Mouse (Mus musculus) lung, embryonic 16.5 days (tissue): ENCODE data around the gene Ccr3. TPM values are rescaled to one million over a fixed set of nuclear protein-coding genes. Genes with fewer than 3 reads are reported as not detected.
A peak's percentile ranks its signal among the peaks of the same experiment; 100 is the strongest.
"Not testable (repeated sequence)": the region's sequence is repeated elsewhere in the genome, so short reads cannot be mapped to it uniquely, and the experiment has no call there.

Experiments used
- ATAC-seq: fragments of 200-750 bp; cut with Nextera tagmentation; 2 replicates; pipeline ENCODE4 v1.8.0; 2017; ENCODE audit warnings: low read depth, mild to moderate bottlenecking, moderate library complexity
- H3K27ac ChIP-seq: fragments of 300-500 bp; sonication (generic); 2 replicates; pipeline ENCODE4 v1.5.1; 2014; ENCODE audit warnings: mild to moderate bottlenecking, control low read depth, low read length
- H3K27me3 ChIP-seq: fragments of 300-500 bp; sonication (generic); 2 replicates; pipeline ENCODE4 v1.6.1; 2014; ENCODE audit warnings: low read depth, low read length, mixed read lengths; ENCODE audit not compliant: control insufficient read depth, insufficient read depth
- H3K36me3 ChIP-seq: fragments of 300-500 bp; sonication (generic); 2 replicates; pipeline ENCODE4 v1.6.1; 2014; ENCODE audit warnings: low read length; ENCODE audit not compliant: control insufficient read depth, insufficient read depth
- H3K4me1 ChIP-seq: fragments of 300-500 bp; sonication (generic); replicated peaks from 2 replicates; pipeline ENCODE4 v1.6.1; 2014; ENCODE audit warnings: low read length, mixed read lengths; ENCODE audit not compliant: control insufficient read depth, insufficient read depth
- H3K4me2 ChIP-seq: fragments of 300-500 bp; sonication (generic); 2 replicates; pipeline ENCODE4 v1.6.1; 2014; ENCODE audit warnings: low read depth, low read length, control low read depth
- H3K4me3 ChIP-seq: fragments of 300-500 bp; sonication (generic); 2 replicates; pipeline ENCODE4 v1.5.1; 2014; ENCODE audit warnings: mild to moderate bottlenecking, low read length, control low read depth
- H3K9ac ChIP-seq: fragments of 300-500 bp; sonication (generic); 2 replicates; pipeline ENCODE4 v1.6.1; 2014; ENCODE audit warnings: low read length, control low read depth
- H3K9me3 ChIP-seq: fragments of 300-500 bp; sonication (generic); 2 replicates; pipeline ENCODE4 v1.6.1; 2016; ENCODE audit warnings: low read length; ENCODE audit not compliant: control insufficient read depth
- WGBS: fragments of 180-500 bp; shearing (Covaris S2); extraction: QIAGEN DNeasy Blood & Tissue Kit; methylation state at CpG from one replicate; pipeline ENCODE4 v1.1.7; 2014; 5-methylcytosine and 5-hydroxymethylcytosine counted together
- polyA plus RNA-seq: library from polyadenylated mRNA; unstranded; fragments of >200 nt; fragmentation: Nextera tagmentation; extraction: Ambion mirVana; gene quantifications from 2 replicates; pipeline ENCODE4 v1.2.1, GENCODE M21; 2015

Ccr3 gene
- polyA plus RNA-seq, 1 experiment from 2014 or later: 0.08 TPM

DNA sequence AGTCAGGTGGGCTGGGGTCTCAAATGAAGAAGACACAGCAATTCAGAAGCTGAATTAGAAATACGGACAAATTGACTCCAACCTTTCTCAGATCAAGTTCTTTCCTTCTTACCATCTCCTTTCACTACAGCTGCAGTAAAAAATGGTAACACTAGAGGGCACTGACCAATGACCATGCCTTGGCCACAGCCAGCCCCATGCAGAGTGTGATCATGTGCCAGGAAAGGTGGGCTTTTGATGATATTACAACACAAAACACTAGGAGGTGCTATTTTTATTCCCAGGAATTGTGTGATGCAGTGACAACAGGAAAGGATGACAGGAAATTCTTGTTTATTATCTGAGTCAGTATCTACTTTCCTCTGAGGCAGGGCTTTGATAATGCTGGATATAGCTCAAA, 11.6 kb downstream of the Ccr3 start:
- no peak for ATAC-seq
- peaks cover 8% of the 10 kb centered on the region for H3K4me1 ChIP-seq
- H3K36me3 ChIP-seq: no peaks in the 10 kb centered on the region
- no peak overlapping the region for H3K9ac ChIP-seq
- no peaks in the 10 kb centered on the region for H3K9me3 ChIP-seq
- H3K27me3 ChIP-seq: no peaks in the 10 kb centered on the region
- no peak overlapping the region for H3K4me2 ChIP-seq
- H3K27ac ChIP-seq: no peak overlapping the region
- no peak overlapping the region for H3K4me3 ChIP-seq
- WGBS: 54% methylated on average over 1 of the region's 1 CpGs

DNA sequence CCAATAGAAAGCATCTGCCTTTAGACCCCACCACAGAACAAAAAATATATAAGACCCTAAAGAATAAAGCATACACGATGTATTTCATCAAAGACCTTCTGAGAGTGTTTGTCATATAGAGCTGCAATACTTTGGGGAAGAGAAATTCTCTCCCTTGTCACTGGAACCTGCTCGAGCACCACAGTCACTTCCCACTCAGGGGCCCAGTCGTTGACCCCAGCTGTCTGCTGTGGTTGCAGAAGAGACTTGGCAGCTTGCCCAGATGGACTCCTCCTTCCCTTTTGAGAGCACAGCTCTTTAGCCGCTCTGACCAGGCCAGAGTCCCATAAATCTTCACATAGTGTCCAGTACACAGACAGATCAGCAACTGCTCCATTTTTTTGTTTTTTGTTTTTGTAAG, 15.9 kb downstream of the Ccr3 start:
- no peak overlapping the region for H3K9ac ChIP-seq
- no peaks in the 10 kb centered on the region for H3K36me3 ChIP-seq
- H3K27ac ChIP-seq: no peak overlapping the region
- no peak overlapping the region for H3K4me3 ChIP-seq
- no peaks in the 10 kb centered on the region for H3K9me3 ChIP-seq
- 8% methylated on average over 4 of the region's 4 CpGs for WGBS
- H3K4me1 ChIP-seq: peaks cover 8% of the 10 kb centered on the region
- H3K4me2 ChIP-seq: no peak overlapping the region
- peak; percentile 90 for ATAC-seq
- no peaks in the 10 kb centered on the region for H3K27me3 ChIP-seq

DNA sequence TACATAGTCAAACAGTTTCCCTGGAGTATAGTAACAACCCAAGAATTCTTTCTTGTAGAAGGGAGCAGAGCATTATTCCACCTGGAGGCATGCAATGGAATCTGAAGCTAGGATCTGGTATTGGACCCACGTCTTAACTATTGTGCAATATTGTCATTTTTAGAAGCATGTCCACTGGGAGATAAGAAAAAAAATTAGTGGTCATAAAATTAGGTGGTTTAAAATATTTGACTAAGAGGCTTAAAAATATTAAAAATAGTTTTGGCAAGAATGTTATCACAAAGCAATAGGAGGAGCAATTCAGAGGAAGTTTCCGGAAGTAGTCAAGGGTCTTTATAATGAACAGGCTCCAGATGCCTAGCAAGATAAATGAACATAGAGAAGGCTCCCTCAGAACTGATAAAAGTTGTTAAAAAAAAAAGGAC, 16.4 kb downstream of the Ccr3 start:
- no peaks in the 10 kb centered on the region for H3K9me3 ChIP-seq
- H3K27me3 ChIP-seq: no peaks in the 10 kb centered on the region
- ATAC-seq: 0 out of 2 replicates have a peak, but pooled peaks have one; percentile 20
- no peaks in the 10 kb centered on the region for H3K36me3 ChIP-seq
- no peak overlapping the region for H3K4me2 ChIP-seq
- H3K9ac ChIP-seq: no peak overlapping the region
- no peak overlapping the region for H3K27ac ChIP-seq
- WGBS: 23% methylated on average over 2 of the region's 2 CpGs
- H3K4me3 ChIP-seq: no peak overlapping the region
- H3K4me1 ChIP-seq: peaks cover 8% of the 10 kb centered on the region

DNA sequence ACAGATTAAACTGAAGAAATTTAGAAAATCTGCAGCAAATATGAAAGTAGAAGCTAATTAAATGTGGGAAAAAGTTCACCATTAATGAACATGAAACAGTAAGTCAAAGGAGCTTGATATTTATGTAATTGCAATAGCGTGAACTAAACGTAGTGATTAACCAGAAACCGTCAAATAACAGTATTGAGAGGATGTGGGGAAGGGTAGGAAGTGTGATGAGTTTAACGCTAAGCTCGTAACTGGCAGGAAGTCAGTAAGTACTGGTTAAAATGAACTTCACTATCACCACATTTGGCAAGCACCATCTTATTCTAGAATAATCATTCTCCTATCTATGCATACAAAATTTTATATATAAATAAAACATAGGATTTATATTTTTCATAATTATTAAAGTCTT, 17.2 kb downstream of the Ccr3 start:
- H3K27ac ChIP-seq: no peak overlapping the region
- no peak overlapping the region for H3K4me3 ChIP-seq
- 59% methylated on average over 5 of the region's 5 CpGs for WGBS
- H3K27me3 ChIP-seq: no peaks in the 10 kb centered on the region
- no peaks in the 10 kb centered on the region for H3K36me3 ChIP-seq
- H3K9ac ChIP-seq: no peak overlapping the region
- H3K4me2 ChIP-seq: no peak overlapping the region
- no peaks in the 10 kb centered on the region for H3K9me3 ChIP-seq
- H3K4me1 ChIP-seq: peaks cover 8% of the 10 kb centered on the region
- no peak for ATAC-seq

DNA sequence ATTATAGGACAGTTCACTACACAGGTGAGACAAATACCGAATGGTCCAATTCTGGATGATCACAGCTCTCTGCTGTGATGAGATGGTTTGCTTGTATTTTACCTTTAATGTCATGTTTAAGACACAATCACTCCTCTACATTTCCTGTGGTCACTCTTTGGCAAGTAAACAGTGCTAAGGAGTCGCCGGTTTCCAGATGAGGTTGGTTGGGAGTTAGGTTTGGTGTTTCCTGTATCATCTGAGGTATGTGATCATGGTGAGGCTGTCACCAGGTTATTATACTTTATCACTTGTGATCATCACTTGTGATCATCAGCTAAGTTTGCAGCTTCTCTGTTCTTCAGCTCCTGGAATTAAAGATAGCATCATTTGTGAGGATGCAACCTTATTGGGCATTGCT, 19.2 kb downstream of the Ccr3 start:
- H3K4me3 ChIP-seq: no peak overlapping the region
- H3K27ac ChIP-seq: no peak overlapping the region
- no peak overlapping the region for H3K9ac ChIP-seq
- no peaks in the 10 kb centered on the region for H3K9me3 ChIP-seq
- H3K4me1 ChIP-seq: peaks cover 8% of the 10 kb centered on the region
- 61% methylated on average over 3 of the region's 3 CpGs for WGBS
- H3K4me2 ChIP-seq: no peak overlapping the region
- ATAC-seq: no peak
- no peaks in the 10 kb centered on the region for H3K27me3 ChIP-seq
- H3K36me3 ChIP-seq: no peaks in the 10 kb centered on the region

DNA sequence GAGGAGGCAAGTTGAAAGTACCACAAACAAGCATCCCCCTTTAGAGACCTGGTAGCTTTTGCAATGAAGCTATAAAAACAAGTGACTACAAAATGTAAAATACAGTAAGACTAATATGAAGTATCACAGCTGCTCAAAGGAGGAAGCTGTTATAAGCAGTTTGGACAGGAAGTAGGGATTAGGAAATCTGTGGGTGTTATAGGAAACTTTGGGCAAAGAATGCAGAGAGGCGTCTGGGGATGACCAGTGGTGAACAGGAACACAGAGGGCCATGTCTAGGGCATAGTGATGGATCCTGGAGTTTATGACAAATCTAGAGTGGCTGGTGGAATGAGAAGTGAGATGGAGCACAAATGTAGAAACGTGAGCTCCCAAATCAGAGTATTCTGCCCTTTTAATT, 31.8 kb downstream of the Ccr3 start:
- Histone ChIP-seq H3K27ac (no peak overlapping the region), H3K4me1 (0 out of 2 replicates have a peak, but pooled peaks cover 6% of the 10 kb centered on the region), H3K27me3 (no peaks in the 10 kb centered on the region), H3K9me3 (no peaks in the 10 kb centered on the region), H3K36me3 (no peaks in the 10 kb centered on the region), H3K4me3 (no peak overlapping the region), H3K4me2 (no peak overlapping the region), H3K9ac (no peak overlapping the region)
- 25% methylated on average over 2 of the region's 2 CpGs for WGBS
- peak; percentile 56; the same call in 1 of the 2 replicates for ATAC-seq

DNA sequence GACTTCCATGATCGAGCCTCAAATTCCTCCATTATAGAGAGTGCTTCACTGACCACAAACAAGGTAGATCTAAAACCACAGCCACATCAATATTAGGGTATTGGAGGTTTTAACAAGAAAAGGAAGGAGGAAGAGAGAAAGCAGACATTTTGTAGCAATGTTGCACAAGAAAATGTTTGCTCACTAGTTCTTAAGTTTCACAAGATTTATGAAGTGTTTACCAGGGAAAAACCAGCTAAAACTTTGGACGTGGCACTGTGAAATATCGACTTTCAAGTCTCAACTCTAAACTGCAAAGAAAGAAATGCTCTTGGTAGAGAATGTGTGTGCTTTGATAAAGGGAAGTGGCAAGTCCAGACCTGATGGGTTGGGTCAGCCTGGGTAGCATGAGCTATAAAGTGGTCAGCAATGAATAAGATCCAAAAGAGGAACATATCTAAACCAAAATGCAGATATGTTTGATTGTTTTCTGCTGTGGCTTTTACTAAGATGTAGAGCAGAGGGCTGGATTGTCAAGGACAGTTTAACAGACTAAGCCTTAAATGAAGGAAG, 34.5 kb downstream of the Ccr3 start:
- Histone ChIP-seq H3K9me3 (no peaks in the 10 kb centered on the region), H3K27ac (peak overlapping the region; percentile 49), H3K4me3 (no peak overlapping the region), H3K27me3 (no peaks in the 10 kb centered on the region), H3K4me1 (0 out of 2 replicates have a peak, but pooled peaks cover 6% of the 10 kb centered on the region), H3K4me2 (no peak overlapping the region), H3K9ac (no peak overlapping the region), H3K36me3 (no peaks in the 10 kb centered on the region)
- WGBS: 31% methylated on average over 3 of the region's 3 CpGs
- ATAC-seq: no peak

DNA sequence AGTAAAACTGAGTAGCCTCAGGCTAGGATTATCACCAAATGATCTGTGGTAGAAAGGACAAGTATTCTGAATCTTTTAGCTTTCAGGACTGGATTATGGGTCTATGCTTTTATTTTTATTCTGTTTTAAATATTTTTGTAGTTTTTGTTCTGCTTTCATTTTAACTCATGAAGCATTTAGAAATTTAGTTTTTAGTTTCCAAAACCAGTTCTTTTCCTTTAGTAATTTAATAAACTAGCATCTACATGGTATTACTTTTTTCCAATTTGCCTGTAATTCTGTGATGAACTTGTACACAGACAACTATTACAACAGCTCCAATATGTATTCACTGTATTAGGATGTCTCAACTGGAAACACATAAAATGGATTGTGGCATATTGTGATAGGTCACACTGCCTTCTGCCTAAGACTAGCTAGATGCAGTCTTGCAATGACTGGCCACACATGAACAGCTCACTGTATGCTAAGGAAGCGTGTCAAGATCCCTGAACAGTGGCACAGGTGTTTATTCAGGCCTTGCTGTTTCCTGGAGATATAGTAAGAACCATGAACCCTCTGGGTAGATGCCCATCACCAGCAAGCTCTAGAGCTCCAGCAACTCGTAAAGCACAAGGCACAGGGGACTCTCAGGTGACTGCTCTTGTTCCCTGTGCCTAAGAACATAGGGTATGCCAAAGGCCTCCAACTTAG, 38.0 kb downstream of the Ccr3 start:
- 51% methylated on average over 2 of the region's 2 CpGs for WGBS
- Histone ChIP-seq H3K4me1 (0 out of 2 replicates have a peak, but pooled peaks cover 4% of the 10 kb centered on the region), H3K4me3 (no peak overlapping the region), H3K9me3 (no peaks in the 10 kb centered on the region), H3K27ac (no peak overlapping the region), H3K36me3 (no peaks in the 10 kb centered on the region), H3K27me3 (no peaks in the 10 kb centered on the region), H3K9ac (no peak overlapping the region), H3K4me2 (no peak overlapping the region)
- ATAC-seq: no peak

DNA sequence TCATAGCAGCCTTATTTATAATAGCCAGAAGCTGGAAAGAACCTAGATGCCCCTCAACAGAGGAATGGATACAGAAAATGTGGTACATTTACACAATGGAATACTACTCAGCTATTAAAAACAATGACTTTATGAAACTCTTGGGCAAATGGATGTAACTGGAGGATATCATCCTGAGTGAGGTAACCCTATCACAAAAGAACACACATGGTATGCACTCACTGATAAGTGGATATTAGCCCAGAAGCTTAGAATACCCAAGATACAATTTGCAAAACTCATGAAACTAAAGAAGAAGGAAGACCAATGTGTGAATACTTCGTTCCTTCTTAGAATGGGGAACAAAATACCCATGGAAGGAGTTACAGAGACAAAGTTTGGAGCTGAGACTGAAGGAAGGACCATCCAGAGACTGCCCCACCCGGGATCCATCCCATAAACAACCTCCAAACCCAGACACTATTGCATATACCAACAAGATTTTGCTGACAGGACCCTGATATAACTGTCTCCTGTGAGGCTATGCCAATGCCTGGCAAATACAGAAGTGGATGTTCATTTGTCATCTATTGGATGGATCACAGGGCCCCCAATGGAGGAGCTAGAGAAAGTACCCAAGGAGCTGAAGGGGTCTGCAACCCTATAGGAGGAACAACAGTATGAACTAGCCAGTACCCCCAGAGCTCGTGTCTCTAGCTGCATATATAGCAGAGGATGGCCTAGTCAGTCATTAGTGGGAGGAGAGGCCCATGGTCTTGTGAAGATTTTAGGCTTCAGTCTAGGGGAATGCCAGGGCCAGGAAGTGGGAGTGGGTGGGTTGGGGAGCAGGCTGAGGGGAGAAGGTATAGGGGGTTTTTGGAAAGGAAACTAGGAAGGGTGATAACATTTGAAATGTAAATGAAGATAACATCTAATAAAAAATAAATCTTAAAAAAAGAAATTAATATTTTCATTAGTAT, 40.0 kb downstream of the Ccr3 start:
- not testable (repeated sequence) for H3K4me3 ChIP-seq, H3K9me3 ChIP-seq, H3K4me1 ChIP-seq, H3K27ac ChIP-seq, ATAC-seq, H3K4me2 ChIP-seq, H3K36me3 ChIP-seq, H3K27me3 ChIP-seq, H3K9ac ChIP-seq
- WGBS: 56% methylated on average over 3 of the region's 3 CpGs
